Mouse (Mus musculus): ENCODE results near the gene Cxcl3.

DNA sequence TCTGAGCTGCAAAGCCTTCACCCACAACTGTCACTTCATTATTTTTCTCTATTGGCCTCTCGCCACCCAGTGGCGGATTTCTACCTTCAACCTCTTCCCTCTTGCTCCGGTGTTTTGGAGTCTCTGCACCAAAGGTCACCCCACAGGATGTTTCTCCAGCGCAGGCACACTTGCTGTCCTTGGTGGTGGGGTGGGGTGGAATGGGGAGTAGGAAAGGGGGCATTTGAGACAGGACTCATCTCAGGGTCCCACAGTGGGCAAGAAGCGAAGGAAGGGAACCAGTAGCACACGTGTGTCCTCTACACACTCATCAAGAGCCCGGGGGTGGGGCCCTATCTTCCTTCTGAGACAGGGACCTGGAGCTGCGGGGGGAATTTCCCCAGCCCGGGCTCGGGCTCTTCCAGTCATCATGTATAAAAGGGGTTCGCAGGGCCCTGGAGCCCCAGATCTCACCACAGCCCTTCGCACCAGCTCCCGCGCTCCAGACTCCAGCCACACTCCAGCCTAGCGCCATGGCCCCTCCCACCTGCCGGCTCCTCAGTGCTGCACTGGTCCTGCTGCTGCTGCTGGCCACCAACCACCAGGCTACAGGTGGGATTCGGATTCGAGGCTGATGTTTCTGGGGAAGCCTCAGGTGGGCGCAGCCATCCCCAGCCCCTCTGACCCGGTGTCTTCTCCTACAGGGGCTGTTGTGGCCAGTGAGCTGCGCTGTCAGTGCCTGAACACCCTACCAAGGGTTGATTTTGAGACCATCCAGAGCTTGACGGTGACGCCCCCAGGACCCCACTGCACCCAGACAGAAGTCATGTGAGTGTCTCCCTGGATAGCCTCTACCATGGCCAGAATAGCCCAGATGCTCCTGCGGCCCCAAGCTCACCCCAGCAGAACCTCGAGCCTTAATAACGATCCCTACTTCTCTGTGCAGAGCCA, at the start of gene Cxcl3:
- no peak for TF ChIP-seq POLR2A (IDR thresholded peaks at IDR 0.05; ENCODE audit: insufficient read depth, low read depth, low read length)
- peak; percentile 49 for TF ChIP-seq CTCF (IDR thresholded peaks at IDR 0.05)

Data from heart, adult 2 months (tissue).